13 mouse cellular contexts compared by ENCODE assay signal in the genomic region with DNA sequence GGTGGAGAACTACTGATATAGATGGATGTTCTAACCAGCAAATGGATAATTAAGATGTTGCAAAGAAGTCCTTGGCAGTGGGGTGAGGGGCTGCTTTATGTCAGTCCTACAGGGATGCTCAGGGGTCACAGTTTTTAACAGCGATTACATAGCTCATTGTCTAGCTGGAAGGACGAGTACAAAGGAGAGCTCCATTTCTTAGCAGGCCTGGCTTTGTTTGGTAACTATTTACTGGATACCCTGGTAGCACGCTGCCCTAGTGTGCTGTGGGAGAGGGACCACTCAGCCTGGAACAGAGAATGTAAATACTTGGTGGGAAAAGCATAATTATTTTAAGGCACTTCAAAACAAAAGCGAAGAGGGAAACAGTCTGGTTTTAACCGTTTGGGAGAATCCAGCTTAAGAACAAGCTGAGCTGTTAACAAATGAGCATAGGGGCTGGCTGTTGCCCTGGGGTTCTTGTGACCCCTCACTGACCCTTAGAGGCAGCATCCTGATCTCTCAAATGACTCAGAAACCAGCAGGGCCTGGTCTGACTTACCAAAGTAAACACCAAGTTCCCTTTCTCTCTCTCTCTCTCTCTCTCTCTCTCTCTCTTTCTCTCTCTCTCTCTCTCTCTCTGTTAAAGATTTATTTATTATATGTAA. TPM values are rescaled to one million over a fixed set of nuclear protein-coding genes. Genes with fewer than 3 reads are reported as not detected.
DNase-seq lines count a peak whose midpoint lies in the region; ATAC-seq and TF ChIP-seq lines count a peak whose summit lies in the region.
"Had no signal": no experiment of that assay in that cellular context is flagged by ENCODE, and none has a peak within 500 bp of the region (broad histone marks: within the 10 kb centered on the region; RNA-seq: fewer than 3 reads in every experiment).

No protein-coding gene starts in this region.

- no peak overlapping the region for H3K9ac ChIP-seq in hindbrain, embryonic 16.5 days (ENCODE audit: low read depth, low read length)
- no peak overlapping the region for H3K9ac ChIP-seq in neural tube, embryonic 11.5 days (ENCODE audit: low read length)
- H3K9ac ChIP-seq: liver, embryonic 12.5 days had no signal

- intact Hi-C loops in left cerebral cortex, adult 2 months (cut with DNase I) = no loop called here

- no peaks in the 10 kb centered on the region for H3K27me3 ChIP-seq in hindbrain, embryonic 16.5 days (replicated peaks; ENCODE audit: control insufficient read depth, insufficient read depth, low read length)
- no peaks in the 10 kb centered on the region for H3K27me3 ChIP-seq in neural tube, embryonic 11.5 days (ENCODE audit: control insufficient read depth, insufficient read depth, low read length)

- TF ChIP-seq POLR2A in brain, embryonic 14.5 days (IDR thresholded peaks at IDR 0.05; ENCODE audit: borderline replicate concordance, extremely low read depth, insufficient read depth, insufficient read length, poor library complexity, severe bottlenecking) = no peak

- H3K4me2 ChIP-seq in hindbrain, embryonic 16.5 days (ENCODE audit: low read length) = no peak overlapping the region
- no peak overlapping the region for H3K4me2 ChIP-seq in neural tube, embryonic 11.5 days (ENCODE audit: low read depth)
- H3K4me2 ChIP-seq: liver, embryonic 12.5 days had no signal

- H3K27ac ChIP-seq in hindbrain, embryonic 16.5 days (ENCODE audit: low read depth, low read length) = no peak overlapping the region
- H3K27ac ChIP-seq in neural tube, embryonic 11.5 days (ENCODE audit: low read depth, low read length) = peak overlapping the region; percentile 61
- no peak overlapping the region for H3K27ac ChIP-seq in left cerebral cortex, adult 2 months
- H3K27ac ChIP-seq: liver, embryonic 12.5 days had no signal

- ATAC-seq in hindbrain, embryonic 16.5 days = 0 out of 2 replicates have a peak, but pooled peaks have one; percentile 32
- ATAC-seq in neural tube, embryonic 11.5 days (ENCODE audit: insufficient read depth, low FRiP score, low TSS enrichment) = peak; percentile 59
- ATAC-seq: liver, embryonic 12.5 days; lung, postnatal 0 days had no signal

- H3K4me3 ChIP-seq in hindbrain, embryonic 16.5 days (ENCODE audit: low read length) = no peak overlapping the region
- no peak overlapping the region for H3K4me3 ChIP-seq in neural tube, embryonic 11.5 days (ENCODE audit: low read depth, low read length)
- H3K4me3 ChIP-seq in left cerebral cortex, adult 2 months = no peak overlapping the region
- H3K4me3 ChIP-seq: liver, embryonic 12.5 days had no signal

- H3K9me3 ChIP-seq in hindbrain, embryonic 16.5 days (ENCODE audit: control insufficient read depth, low read length) = no peaks in the 10 kb centered on the region
- H3K9me3 ChIP-seq in neural tube, embryonic 11.5 days (ENCODE audit: control insufficient read depth, low read length) = no peaks in the 10 kb centered on the region
- H3K9me3 ChIP-seq: liver, embryonic 12.5 days had no signal

- TF ChIP-seq CTCF in brain, embryonic 14.5 days (IDR thresholded peaks at IDR 0.05; ENCODE audit: borderline replicate concordance, extremely low read depth, insufficient read depth, insufficient read length) = no peak
- TF ChIP-seq CTCF in left cerebral cortex, adult 2 months (IDR thresholded peaks at IDR 0.05) = no peak

- 11% methylated on average over 5 of the region's 5 CpGs for WGBS in hindbrain, embryonic 16.5 days
- 3% methylated on average over 5 of the region's 5 CpGs for WGBS in neural tube, embryonic 11.5 days

- DNase-seq in 416B (ENCODE audit: low read depth) = peak; percentile 46
- peak; percentile 41 for DNase-seq in brain, embryonic 14.5 days (ENCODE audit: low read depth)
- peak; percentile 48 for DNase-seq in neural tube, embryonic 11.5 days (ENCODE audit: low spot score)
- no peak for DNase-seq in right cerebral cortex, postnatal 36 days (ENCODE audit: low spot score in 2 of 2)
- DNase-seq in thymus, postnatal 10 days (ENCODE audit: low spot score in 2 of 2) = no peak
- no peak for DNase-seq in gastrocnemius, postnatal 25 days
- no peak for DNase-seq in left cerebral cortex, adult 2 months (ENCODE audit: extremely low spot score in 1 of 2, low spot score in 2 of 2)
- DNase-seq: adrenal gland, postnatal 10 days; kidney, adult 18-20 months; kidney, postnatal 4 days had no signal

- peaks cover 6% of the 10 kb centered on the region for H3K4me1 ChIP-seq in hindbrain, embryonic 16.5 days (ENCODE audit: control insufficient read depth, insufficient read depth, low read depth, low read length)
- H3K4me1 ChIP-seq in neural tube, embryonic 11.5 days (ENCODE audit: control insufficient read depth, insufficient read depth, low read length) = peaks cover 20% of the 10 kb centered on the region
- H3K4me1 ChIP-seq: liver, embryonic 12.5 days had no signal

- no peaks in the 10 kb centered on the region for H3K36me3 ChIP-seq in hindbrain, embryonic 16.5 days (ENCODE audit: control insufficient read depth, insufficient read depth, low read length)
- no peaks in the 10 kb centered on the region for H3K36me3 ChIP-seq in neural tube, embryonic 11.5 days (ENCODE audit: control insufficient read depth, insufficient read depth, low read length)
- H3K36me3 ChIP-seq: liver, embryonic 12.5 days had no signal

RNA-seq across cellular contexts. Expression of gene Angptl1, which starts 48.4 kb away (rescaled TPM):
- 1.6 and 1.9 TPM in 2 replicates for polyA plus RNA-seq in brain, embryonic 14.5 days (2012; rRNA removed)
- polyA plus RNA-seq in hindbrain, embryonic 16.5 days (2015; fragmentation: Nextera tagmentation; extraction: Ambion mirVana) = 1.7 and 3.5 TPM in 2 replicates
- 9.5 and 13.0 TPM in 2 replicates for polyA plus RNA-seq in neural tube, embryonic 11.5 days (2014; fragmentation: Nextera tagmentation; extraction: Ambion mirVana)
- total RNA-seq in gastrocnemius, postnatal 25 days (2021) = 10 to 100 TPM in 1 of 2 experiments, 1 to 10 TPM in 1; 7.4 to 15.8 TPM
- total RNA-seq in left cerebral cortex, adult 2 months (2021) = under 1 TPM; 0.42 to 0.68 TPM

Comparison
In these comparisons a context has a peak if more than half of its experiments do, and no peak if none do; other contexts are left out.
1. DNase-seq: peak in 416B (single experiment), brain, embryonic 14.5 days (single experiment) and neural tube, embryonic 11.5 days (single experiment); none in right cerebral cortex, postnatal 36 days (0 of 2), thymus, postnatal 10 days (0 of 2), gastrocnemius, postnatal 25 days (single experiment) and left cerebral cortex, adult 2 months (0 of 2).